Mouse (Mus musculus) gastrocnemius, adult 18-20 months (tissue): ENCODE data around the gene Lrrc75b. TPM values are rescaled to one million over a fixed set of nuclear protein-coding genes. Genes with fewer than 3 reads are reported as not detected.

Source experiments
- DNase-seq: peaks from one replicate; pipeline ENCODE4 v3.0.0; 2021; ENCODE audit warnings: low spot score
- long read RNA-seq, 2 experiments: library from polyadenylated mRNA; stranded (forward); transcript quantifications; one replicate each; pipeline ENCODE4 v2.0.0; 2021
- total RNA-seq, 2 experiments: library from RNA; stranded (reverse); gene quantifications; 2 replicates each; pipeline ENCODE4 v1.2.3; 2021

Gene Lrrc75b
- under 1 TPM; 0.11 to 0.12 TPM for total RNA-seq
- long read RNA-seq, experiment 1: 0 reads
- long read RNA-seq, experiment 2: 0 reads

GRCm38 (mm10) chr10:75559676-75560548 is at the start of gene Lrrc75b:
Gene Lrrc75b, minus strand, starts transcription at chr10:75560330.
- peak; percentile 56 for DNase-seq

DNA sequence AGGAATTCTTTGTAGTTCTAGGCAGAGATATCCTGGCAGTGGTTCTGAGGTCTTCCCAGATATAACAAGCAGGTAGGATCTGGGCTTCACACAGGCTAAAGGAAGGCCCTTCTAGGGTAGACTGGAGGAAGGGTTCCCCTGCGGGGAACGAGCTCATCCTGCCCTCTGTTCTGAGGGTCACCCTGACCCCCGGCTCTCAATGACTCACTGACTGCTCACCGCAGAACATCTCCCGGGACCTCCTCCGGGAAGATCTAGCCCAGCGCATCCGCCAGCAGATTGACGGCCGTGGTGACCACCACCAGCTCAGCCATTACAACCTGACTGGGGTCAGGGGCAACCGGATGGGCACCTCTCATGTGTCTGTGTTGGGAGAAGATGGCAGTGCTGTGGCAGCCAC is 48.8 kb upstream of the Lrrc75b start:
- DNase-seq: no peak

DNA sequence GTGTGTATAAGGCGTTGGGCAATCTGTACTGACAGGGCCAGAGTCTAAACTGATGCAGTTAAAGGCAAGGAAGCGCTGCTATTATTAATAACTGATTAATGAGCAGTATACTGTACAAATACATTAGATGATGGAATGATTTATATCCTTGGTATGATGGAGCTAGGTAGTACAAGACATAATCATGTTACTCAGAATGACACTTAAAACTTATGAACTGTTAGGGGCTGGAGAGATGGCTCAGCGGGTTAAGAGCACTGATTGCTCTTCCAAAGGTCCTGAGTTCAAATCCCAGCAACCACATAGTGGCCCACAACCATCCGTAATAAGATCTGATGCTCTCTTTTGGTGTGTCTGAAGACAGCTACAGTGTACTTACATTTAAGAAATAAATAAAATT is 47.1 kb upstream of the Lrrc75b start:
- no peak for DNase-seq

DNA sequence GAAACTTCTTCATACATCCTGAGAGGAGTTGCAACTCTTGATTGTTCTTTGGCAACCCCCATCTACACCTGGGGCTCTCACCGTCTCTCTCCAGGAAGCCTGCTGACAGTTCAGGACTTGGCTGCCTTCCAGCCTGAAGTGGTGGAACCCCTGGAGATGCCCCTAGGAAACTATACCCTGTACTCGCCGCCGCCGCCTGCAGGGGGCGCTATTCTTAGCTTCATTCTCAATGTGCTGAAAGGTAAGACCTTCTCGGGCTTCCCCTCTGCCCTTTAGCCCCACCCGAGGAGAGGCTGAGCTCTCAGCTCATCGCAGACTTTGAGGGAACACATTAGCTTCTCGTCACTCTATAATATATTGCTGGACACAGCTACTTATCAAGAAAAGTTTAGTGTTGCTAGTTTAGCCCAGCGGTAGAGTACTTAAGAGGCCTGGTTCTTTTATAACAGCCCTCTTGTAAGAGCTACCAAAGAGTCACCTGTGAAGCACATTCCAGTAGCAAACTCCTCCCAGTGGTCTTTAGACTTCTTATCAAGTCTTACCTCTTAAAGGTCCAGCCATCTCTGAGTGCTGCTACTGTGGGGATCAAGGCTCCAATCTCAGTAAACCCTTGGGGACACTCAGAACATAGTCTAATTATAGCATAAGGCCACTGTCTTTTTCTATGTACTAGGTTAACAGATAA is 45.2 kb upstream of the Lrrc75b start:
- DNase-seq: no peak

DNA sequence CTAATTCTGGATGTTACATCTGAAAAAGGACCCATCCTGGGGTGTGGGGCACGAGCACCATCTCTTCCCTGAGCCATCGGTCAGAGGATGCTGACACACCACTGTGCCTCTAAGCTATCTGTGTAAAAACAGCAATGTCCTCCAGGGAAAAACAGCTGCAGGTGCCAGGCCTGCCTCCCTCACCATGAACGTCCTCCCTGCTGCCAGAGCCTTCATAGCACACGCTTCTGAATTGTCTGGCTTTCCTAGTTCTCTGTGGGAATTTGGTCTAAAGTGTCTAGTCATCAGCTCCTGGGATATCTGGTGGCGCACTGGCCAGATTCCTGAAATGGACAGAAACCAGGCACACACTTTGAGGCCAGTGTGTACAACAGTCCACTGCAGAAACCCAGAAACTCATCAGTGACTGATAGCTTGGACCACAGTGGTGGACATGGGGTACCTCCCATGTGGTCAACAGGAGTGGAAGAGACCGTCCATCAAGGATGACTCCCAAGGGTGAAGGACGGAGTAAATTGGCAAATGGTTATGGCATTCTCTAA is 40.1 kb upstream of the Lrrc75b start:
- DNase-seq: no peak

DNA sequence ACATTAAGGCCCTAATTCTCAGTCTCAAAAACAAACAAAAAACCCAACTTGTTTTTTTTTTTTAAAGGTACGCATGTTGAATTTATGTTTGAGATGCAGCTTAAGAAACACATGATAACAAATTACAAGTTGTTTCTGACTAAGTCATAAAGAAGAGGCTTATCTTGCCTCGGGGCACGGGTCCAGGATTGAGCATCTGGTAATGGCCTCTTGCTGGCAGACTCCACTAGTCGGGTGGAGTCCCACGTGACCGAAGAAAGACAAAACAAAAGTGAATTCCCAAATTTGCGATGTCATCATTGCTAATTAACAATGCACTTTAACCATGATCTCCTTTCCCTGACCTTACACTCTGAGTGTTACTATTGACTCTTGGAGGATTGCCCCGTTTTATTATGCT is 35.9 kb upstream of the Lrrc75b start:
- peak; percentile 68 for DNase-seq

- DNase-seq: peak; percentile 52
Measured at GRCm38 (mm10) chr10:75592585-75592984, 32.5 kb upstream of the Lrrc75b start.

DNA sequence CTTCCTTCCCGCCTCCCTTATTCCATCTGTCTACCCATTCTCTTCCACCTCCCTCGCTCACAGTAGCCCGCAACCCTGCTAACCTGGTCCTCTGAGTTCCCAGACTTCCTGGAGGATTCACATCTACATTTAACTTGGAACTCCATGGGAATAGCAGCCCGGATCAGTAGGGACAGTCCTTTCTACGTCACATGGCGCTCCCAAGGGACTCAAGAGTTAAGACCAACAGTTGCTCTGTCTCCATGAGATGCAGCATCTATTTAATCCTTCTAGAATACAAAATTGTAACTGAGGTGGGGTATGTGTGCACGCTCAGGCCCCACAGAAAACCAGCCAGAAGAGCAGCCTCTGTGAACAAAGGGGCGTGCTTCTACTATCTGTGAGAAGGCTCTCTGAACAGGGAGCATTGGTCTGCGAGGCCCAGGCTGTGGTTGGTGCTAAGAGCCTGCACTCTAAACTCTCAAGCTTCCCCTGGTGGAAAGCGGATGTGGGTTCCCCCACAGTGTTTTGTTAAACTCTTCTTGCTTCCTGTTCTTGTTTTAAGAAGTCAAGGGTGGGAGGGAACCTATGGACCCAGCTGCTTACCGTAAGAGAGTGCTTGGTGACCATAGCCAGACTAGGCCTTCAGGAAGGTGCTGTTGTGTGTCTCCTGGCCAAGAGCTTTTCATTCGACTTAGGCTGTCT is 31.2 kb upstream of the Lrrc75b start:
- DNase-seq: no peak

- DNase-seq: peak; percentile 21
Measured at GRCm38 (mm10) chr10:75589651-75590050, 29.5 kb upstream of the Lrrc75b start.

DNA sequence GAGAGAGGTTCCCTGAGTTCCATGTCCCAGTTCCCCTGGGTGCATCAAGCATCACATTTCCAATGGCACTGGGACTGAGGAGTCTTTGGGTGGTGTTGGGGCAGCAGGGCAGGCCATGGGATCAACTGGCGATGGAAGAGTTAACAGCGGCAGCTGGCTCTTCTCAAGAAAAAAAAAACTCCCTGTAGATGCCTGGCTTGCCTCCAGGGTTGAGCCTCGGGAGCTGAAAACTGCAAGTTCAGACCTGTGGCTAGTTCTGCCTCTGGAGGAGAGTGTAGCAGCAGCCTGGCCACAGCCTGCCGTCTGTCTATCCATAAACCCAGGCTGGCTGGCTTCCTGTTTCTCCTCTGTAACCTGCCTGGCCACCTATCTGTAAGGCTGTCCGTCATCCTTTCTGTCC is 29.0 kb upstream of the Lrrc75b start, which contains the start of gene Ggt5:
Gene Ggt5 (plus strand): TSS at position 212 of the 400 bp plus-strand sequence.
- peak; percentile 63 for DNase-seq

DNA sequence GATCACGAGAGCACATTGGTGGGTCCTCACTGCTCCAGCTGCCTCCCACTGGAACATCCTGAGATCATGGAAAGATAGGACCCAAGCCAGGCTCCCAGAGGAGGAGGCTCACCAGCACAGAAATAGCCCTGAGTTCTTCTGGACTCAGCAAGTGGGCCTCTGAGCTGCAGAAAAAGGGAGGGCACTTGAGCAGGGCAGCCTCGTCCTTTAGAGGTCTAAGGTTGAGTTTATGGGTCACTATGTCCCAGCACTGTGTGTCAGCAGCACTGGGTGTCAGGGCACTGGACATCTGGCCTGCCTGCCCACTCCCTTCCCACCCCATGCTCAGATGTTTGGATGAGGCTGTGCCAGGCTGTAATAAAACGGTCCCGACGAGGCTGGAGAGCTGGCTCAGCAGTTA is 28.2 kb upstream of the Lrrc75b start:
- peak; percentile 72 for DNase-seq

GRCm38 (mm10) chr10:75587781-75588180 is 27.7 kb upstream of the Lrrc75b start:
- peak; percentile 25 for DNase-seq

GRCm38 (mm10) chr10:75586553-75586879 is 26.4 kb upstream of the Lrrc75b start:
- no peak for DNase-seq

DNA sequence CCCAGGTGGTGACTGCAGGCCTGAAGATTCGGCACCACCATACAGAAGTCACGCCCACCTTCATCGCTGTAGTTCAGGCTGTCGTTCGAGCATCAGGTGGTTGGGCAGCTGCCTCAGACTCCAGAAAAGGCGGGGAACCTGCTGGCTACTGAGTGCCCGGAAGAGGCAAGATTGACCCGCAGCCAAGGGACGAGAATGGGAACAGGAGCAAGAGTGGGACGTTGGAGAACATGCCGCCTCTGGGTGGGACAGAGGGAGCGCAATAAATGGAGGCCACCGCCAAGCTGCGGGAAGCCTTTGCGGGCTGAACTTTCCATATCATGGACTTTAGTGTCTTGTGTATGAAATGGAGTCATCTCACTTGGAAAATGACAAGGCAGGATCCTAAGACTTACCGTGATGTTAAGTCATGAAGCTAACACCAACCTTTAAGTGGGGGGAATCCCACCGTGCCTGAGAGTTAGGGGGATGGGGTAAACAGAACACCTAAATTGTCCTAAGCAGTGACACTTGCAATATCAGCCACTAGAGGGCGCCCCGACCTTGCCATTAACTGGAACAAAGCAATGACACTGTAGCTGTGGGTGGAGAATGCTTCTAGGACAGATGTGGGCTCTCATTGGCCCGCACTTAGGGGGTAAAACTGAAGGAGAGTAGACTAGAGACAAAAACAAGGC is 25.9 kb upstream of the Lrrc75b start:
- DNase-seq: peak; percentile 91

GRCm38 (mm10) chr10:75579129-75579528 is 19.0 kb upstream of the Lrrc75b start:
- DNase-seq: no peak

DNA sequence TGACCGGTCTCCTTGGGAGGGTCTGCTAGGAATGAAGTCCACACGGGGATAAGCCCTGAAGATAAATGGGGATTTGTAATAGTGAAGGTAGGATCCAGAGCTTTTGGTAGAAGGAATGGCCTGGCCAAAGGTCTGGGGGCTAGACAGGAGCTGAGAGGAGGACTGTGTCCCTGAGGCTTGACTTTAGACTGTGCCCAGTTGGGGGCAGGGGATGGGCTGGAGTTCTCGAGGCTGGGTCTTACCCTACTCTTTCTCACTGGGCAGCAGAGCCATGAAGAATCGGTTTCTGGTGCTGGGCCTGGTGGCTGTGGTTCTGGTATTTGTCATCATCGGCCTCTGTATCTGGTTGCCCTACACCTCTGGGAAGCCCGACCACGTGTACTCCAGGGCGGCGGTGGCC is 13.8 kb upstream of the Lrrc75b start:
- no peak for DNase-seq

DNA sequence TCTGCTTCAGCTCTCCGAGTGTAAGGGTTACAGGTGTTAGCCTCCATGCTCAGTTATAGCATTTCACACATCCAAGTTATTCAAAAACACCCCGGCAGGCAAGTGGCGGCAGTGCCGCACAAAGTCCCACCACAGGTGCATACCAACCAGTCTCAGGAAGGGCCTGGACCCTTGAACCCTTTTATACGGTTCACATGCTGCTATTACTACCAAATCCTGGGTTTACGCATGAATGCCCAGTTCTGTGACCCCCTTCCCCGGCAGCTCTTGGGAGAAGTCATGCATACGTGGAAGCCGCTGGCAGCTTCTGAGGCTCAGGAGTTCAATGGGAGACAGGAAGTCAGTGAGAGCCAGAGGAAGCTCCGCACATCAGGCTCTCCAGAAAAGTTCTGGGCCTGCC is 13.1 kb upstream of the Lrrc75b start:
- DNase-seq: no peak

GRCm38 (mm10) chr10:75571937-75572336 is 11.8 kb upstream of the Lrrc75b start:
- no peak for DNase-seq

DNA sequence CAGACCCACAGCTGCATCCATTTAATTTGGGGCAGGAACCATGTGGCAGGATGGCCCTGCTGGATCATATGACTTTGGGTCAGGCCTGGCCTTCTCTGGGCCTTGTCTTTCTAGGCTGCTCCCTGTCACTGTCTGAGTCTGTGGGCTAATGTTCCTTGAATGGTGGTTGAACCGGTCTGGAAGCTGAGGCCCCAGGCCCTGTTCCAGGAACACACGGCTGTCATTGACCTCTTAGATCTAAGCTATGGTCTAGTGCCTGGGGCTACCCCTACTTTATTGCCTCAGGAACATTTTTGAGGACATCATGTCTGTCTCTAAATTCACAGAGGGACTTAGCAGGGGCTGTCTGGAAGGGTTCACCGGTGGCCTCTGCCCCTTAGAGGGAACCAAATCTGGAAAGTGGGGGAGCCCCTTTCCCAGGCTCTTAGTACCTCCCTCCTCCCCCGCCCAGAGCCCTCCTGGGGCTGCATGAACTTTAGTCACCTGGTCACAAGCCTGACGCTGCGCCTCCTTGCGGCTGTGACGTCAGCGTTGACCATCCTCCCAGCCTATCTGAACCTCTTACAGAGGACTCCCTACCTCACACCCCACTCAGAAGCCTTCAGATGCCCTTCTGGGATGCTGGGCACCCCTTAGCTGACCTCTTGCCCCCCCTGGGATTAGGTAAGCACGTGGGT is 11.0 kb upstream of the Lrrc75b start:
- DNase-seq: no peak

- DNase-seq: no peak
Measured at GRCm38 (mm10) chr10:75568851-75569250, 8.7 kb upstream of the Lrrc75b start.

GRCm38 (mm10) chr10:75568441-75568840 is 8.3 kb upstream of the Lrrc75b start:
- DNase-seq: no peak
